Mouse (Mus musculus): ENCODE results near the gene Skor1. TPM values are rescaled to one million over a fixed set of nuclear protein-coding genes. Genes with fewer than 3 reads are reported as not detected.

The Skor1 gene
- polyA plus RNA-seq (2014; fragmentation: Illumina TruSeq; extraction: RNeasy Lipid Tissue Mini Kit (QIAGEN cat#74804); ENCODE audit: low replicate concordance), result not detected

DNA sequence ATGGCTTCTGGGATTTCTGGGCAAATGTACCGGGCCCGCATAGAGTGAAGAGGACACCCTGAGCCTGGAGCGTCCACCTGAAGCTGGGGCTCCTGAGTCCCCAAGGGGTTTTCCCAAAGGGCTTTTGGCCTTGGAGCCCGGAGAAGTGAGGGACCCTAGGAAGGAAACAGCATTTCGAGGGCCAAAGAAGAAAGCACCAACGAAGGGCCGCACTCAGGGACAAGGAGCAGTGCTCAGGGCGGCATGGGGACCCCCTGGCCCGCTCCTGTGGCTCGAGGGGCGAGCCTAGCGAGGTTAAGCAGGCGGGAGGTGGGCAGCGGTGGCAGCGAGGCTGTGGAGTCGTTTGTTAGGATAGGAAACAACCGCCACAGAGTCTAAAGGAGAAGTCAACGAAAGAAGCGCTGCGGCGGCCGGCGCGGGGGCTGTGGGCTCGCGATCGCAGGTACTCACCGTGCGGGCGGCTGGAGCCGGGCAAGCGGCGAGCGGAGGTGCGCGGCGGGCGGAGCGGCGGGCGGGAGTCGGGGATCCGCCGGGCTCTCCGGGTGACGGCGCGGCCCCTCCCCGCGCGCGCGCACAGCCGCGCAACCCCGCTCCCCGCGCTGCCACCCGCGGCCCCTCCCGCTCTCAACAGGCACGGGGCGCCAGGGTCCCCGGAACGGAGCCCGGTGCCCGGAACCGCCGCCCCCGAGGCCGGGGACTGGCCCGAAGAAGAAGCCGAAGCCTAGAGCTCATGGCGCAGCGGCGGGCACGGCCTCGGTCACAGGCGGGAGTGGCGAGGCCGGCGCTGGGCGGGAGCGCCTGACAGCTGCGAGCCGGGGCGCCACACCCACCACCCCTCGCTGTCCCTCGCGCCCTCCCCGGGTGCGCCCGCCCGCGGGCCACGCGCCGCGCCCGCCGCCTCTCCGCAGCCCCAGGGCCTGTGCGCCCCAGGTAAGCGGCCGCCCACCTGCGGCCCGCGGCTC is at the start of gene Skor1:
TSS of gene Skor1 (minus strand) at position 552 of the 962 bp plus-strand sequence.

Other genes starting within 250 kb of the Skor1 start
- 21.9 TPM for gene Pias1, start 161.0 kb downstream of the Skor1 start, polyA plus RNA-seq (2014; fragmentation: Illumina TruSeq; extraction: RNeasy Lipid Tissue Mini Kit (QIAGEN cat#74804); ENCODE audit: low replicate concordance)
- 7.8 TPM for gene Map2k5, start 228.9 kb upstream of the Skor1 start, polyA plus RNA-seq (2014; fragmentation: Illumina TruSeq; extraction: RNeasy Lipid Tissue Mini Kit (QIAGEN cat#74804); ENCODE audit: low replicate concordance)